Mouse (Mus musculus) kidney, postnatal 10 days (tissue): ENCODE measurements around the gene Loxl1.

Experiments
- DNase-seq: peaks from one replicate; pipeline ENCODE4 v3.0.0; 2021; ENCODE audit warnings: mixed read lengths

Gene Loxl1

DNA sequence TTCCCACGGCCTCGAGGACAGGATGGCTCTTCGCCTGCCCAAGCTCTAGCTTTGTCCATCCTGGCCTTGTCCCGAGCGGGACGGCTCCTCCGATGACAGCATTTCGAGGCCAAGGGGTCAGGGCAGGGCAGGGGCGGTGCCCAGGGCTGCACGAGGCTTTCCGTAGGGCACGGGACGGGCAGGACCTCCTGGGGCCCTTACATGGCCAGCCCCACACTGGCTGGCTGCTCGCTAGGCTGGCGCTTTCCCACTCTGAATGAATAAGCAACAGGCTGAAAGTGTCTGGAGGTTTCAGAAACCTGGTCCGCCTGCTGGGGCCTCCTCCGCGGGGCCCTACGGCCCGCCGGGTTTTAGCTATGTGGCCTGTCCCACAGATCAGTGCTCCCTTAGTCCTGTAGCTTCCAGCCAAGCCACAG is at the start of gene Loxl1:
Gene Loxl1 (minus strand): TSS at position 243 of the 416 bp plus-strand sequence.
- DNase-seq = peak; percentile 81

- no peak for DNase-seq
Measured at GRCm38 (mm10) chr9:58361956-58362355, 49.0 kb upstream of the Loxl1 start.

DNA sequence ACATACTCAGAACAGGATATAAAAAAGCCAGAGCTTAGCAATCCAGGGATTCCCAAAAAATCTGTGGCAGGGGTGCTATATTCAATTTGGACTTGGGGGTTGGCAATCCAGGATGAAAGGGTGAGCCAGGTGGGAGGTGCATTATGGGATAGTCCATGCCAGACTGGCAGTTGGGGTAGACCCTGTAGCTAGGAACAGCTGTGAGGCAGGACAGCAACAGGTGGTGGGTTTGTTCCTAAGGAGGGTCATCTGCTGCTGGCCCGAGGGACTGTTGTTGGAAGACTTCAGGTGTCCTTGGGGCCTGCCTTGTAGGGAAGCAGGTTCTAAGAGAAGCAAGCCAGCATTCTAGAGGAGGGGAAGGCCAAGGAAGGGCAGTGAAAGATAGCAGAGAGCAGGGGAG is 48.4 kb upstream of the Loxl1 start:
- no peak for DNase-seq

DNA sequence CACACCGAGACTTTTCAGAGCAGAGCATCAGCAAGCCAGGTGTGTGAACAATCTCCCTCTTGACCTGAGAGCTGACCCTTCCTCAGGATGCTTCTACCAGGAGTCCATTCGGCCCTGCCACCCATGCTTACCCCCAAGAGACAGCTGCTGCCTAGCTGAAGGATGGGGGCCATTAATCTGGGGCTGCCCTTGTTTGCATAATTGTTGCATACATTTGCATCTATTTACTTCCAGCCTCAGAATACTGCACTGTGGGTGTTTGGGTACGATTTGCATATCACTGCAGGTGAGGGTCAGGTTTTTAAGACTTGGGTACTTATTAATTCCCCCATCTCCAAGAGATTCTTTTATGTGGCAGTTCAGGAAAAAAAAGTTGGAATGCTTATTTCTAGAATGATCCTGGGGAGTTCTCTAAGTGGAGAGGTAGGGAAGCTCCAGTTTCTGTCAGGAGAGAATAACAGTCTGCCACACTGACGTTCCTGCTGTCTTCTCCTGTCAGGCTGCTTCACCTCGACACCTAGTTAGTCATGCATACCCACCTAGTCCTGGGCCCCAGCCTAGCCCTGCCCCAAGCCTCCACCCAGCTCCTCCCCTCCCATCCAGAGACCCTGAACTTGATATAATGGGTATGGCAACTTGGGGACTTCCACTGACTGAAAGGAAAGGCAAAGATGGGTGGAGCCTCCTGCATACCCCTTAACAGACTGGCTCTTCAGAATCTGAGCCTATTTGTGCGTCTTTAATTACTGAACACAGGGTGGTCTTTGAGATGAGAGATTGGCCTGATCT is 42.5 kb upstream of the Loxl1 start:
- no peak for DNase-seq

GRCm38 (mm10) chr9:58354701-58355100 is 41.7 kb upstream of the Loxl1 start:
- DNase-seq = no peak

DNA sequence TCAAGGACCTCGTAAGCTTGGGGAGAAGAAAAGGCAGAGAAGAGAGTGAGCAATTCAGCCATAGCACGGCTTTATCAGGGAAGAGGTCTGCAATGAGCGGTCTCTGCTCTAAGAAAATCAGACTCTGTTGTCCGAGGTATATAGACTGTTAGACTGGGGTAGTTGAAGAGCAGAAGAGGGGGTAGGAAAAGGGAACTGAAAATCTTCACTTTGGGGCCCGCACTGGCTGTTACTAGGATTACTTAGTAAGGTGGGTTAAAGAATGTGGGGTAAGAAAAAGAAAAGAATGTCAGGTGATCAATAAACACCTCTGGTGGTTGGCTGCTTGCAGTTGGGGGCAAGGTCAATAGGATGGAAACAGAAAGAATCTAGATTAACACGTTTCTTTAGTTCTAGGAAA is 40.2 kb upstream of the Loxl1 start:
- no peak for DNase-seq

DNA sequence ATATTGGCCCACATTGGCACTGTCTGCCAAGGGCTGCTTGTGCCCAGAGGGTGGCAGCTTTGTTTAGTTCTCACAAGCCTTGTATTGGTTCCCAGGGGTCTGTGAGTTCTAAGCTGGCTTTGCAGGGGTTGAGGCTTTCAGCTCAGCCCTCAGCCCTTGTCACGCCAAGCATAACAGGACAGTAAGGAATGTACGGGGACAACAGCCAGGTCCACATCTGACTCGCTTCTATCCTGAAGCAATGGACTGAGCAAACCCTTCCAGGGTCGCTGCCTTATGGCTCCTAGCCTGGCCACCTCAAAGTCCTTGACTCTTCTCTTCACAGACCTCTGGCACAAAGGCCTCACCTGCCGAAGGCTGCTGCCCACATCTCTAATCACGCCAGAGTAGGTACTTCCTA is 34.8 kb upstream of the Loxl1 start:
- DNase-seq = peak; percentile 20

GRCm38 (mm10) chr9:58346498-58346897 is 33.5 kb upstream of the Loxl1 start:
- DNase-seq = no peak

GRCm38 (mm10) chr9:58345963-58346362 is 33.0 kb upstream of the Loxl1 start:
- DNase-seq = no peak

DNA sequence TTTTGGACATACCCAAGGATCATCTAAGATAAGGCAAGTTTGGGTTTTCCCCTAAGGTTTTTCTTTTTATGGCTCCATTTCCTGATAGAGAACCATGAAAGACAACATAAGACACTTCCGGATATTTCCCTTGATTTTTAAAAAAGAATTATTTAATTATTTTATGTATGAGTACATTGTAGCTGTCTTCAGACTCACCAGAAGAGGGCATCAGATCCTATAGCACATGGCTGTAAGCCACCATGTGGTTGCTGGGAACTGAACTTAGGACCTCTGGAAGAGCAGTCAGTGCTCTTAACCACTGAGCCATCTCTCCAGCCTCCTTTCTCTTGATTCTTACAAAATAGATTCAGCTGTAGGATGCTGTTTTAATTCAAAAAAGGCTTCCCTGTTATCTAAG is 28.8 kb upstream of the Loxl1 start:
- no peak for DNase-seq

DNA sequence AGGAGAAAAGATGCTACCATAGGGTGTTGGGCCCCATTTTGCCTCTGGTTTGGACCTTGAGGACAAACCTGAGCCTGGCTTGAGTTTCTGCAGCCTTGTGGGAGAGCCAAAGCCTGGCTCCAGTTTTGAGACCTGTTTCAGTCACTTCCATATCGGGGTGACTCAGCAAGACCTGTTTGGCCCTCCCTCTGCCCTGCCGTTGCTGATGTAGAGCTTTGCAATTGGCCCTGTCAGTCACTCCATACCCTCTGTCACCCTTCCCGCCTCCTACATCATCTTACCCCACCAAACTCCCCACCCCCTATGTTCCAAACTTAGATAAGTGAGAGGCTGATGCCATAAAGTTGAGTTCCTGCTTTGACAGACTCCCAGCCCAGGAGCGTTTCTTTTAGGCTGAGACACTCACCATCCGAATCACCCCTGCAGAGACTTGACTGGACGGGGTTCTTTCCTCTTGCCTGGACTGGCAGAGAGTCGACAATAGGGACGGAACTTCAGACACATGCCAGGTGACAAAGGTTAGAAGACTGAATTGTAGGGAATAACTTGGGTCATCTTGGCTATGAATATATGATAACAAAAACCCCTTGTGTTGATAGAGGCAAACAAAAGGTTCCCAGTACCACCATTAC is 23.8 kb upstream of the Loxl1 start:
- no peak for DNase-seq

DNA sequence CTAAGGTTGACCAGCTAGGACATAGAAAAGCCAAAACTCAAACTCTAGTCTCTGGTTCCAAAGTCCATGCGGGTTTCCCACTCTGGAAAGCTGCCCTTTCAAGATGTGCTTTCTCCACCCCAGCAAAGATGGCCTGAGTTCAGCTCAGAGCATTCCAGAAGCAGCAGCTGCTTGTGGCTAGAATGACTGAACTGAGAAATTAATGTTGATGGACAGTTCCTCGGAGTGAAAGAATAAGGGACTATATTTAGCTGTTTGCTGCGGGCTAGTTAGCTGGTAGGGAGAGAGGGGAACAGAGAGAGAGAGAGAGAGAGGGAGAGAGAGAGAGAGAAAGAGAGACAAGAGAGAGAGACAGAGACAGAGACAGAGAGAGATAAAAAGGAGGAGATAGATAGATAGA is 18.3 kb upstream of the Loxl1 start:
- DNase-seq = peak; percentile 11

DNA sequence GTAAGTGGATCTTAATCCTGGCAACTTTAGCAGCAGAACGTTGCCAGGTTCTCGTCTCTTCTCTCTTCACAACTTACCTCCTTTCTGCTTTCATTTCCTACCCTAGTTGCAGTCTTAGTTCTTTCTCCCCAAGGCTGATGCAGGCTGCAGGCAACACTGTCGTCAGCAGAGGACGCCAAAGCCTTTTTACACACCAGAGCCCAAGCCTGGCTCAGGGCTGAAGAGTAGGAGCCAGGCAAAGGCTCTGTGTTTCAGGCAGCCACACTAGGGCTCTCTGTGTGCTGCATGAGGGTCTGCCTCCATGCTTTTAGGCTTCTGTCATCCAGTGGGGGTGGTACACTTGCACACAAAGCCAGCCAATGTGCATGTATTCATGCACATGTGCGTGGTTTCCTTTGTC is 17.3 kb upstream of the Loxl1 start:
- DNase-seq = peak; percentile 75

DNA sequence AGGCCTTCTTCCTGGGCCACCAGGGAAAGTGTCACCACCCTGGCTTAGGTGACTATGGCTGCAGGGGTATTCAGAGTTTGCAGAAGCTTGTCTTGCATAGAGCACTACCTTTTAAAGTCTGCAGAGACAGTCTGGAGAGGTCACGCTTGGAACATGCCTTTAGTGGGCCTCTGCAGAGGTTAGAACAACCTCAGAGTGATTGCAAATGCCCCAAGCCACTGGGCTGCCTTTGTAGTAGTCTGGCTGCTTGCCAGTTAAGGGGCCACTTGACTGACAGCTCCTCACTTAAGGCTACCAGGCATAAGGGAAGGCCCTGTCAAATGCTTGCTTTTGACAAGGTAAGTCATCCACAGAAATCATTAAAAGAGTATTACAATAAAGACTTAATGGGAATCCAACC is 14.4 kb upstream of the Loxl1 start:
- DNase-seq = peak; percentile 11

GRCm38 (mm10) chr9:58326477-58327180 is 13.6 kb upstream of the Loxl1 start:
- DNase-seq = no peak

DNA sequence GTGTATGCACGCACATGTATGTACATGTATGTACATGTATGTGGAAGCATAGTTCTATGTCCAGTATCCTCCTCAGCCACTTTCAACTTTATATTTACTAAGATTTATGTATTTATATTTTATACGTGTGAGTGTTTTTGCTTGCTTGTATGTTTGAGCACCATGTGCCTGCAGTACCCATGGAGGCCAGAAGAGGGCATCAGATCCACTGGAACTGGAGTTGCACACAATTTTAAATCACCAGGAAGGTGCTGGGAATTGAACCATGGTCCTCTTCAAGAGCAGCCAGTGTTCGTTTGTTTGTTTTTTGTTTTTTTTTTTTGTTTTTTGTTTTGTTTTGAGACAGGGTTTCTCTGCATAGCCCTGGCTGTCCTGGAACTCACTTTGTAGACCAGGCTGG is 8.7 kb upstream of the Loxl1 start:
- no peak for DNase-seq

- DNase-seq = peak; percentile 22
Measured at GRCm38 (mm10) chr9:58318317-58318716, 5.3 kb upstream of the Loxl1 start.

DNA sequence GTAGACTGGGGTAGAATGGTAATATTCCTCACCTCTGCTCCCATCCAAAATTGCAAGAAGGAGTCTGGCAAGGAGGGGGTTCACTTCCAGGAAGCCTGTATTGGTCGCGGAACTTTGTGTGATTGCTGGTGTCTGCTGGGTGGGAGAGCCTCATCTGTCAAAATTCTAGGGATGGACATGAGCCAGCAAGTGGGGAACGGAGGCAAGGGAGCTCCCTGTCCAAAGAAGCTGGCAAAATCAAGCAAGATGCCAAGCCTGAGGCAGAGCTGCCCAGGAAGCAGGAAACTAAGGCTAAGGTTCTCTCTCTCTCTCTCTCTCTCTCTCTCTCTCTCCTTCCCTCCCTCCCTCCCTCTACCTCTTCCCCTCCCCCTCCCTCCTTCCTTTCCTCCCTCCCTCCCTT is 4.4 kb upstream of the Loxl1 start:
- DNase-seq = no peak

DNA sequence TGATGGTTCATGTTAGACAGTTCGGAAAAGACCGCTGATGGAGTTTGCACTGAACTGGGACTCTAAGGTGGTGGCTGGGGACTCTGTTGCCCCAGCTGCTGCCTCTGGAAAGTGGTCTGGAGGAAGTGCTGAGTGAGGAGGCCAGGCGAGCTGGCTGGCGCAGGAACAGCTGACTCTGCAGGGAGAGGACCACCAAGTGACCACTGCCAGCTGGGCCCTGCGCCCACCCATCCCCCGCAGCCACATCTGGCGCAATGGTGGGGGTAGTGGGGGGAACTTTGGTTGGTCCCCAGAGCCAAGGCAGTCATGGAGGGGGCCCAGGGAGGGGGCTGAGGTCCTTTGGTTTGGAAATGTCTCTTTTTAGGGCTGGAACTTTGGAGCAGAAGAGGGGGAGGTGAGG is 3.8 kb upstream of the Loxl1 start:
- DNase-seq = peak; percentile 31

DNA sequence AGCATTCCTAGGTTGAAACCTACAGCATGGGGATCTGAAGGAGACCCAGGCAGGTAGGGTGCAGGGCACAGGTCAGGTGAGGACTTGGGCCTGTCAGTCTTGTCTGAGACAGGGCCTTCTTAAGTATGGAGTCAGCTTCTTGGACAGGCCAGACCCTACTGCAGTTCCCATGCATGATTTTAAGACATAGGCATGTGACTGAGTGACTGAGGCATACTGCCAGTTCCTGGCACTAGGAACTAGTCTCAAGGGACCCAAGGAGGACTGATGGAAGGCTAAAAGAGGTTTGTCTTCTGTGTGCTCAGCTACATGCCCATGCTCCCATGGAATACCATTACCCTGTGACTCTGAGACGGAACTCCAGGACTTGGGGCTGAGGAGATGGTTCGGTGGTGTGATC is 2.9 kb upstream of the Loxl1 start:
- peak; percentile 13 for DNase-seq

DNA sequence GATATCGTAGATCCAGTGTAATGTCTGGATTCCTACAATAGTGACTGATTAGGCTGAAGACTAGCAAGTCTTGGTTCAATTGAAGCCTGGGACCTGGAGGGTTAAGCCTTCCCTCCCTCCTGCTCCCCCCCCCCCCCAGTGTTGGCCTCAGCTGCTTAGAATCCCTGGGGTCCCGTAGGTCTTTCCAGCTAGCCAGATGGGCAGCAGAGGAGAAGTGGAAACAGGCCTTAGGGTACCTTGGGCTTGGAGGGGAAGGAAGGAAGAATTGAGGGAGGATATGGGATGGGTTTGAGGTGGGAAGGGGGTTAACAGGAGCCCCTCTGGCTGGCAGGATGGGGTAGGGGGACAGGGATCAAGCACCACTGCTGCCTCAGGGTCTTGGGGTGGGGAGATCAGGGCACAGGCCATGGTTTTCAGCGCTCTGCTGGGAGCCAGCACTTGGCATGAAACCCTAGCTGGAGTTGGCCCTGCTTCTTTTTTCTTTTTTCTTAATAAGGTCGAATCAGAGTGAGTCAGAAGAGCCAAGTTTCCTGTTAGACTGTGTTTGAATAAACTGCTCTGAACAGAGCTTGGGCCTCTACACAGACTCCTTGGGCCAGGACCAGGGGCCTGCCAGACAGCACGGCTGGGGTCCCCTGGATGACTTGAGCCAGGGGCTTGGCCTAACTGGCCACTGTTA is 1.8 kb upstream of the Loxl1 start:
- peak; percentile 31 for DNase-seq

DNA sequence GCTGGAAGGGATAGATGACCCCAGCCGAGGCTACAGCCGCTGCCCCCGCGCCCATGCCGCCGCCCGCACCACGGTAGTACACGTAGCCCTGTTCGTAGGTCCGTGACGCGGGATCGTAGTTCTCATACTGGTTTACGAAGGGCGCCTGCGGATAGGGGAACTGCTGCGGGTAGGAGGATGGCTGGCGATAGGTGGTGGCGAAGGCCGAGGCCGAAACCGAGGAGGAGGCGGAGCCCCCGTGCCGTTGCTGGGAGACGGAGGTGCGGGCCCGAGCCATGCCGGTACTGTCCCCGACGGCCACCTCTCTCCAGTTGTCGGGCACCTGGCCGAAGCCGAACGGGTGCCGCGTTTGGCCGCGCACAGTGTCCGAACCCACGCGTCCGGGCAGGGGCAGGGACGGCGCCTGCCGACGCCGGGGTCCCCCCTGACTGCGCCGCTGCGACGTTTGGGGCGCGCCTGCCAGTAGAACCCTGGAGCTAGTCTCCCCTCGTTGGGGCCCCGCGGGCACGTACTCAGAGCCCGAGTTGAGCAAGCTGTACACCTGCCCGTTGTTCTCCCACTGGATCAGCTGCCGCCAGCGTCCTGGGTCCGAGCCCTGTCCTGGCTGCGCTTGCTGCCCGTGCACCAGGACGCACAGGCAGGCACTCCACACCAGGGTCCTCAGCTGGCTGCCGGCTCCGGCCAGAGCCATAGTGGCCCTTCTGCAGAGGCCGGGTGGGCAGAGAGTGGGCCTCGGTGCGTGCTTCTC is 616 bp downstream of the Loxl1 start:
- peak; percentile 77 for DNase-seq
